Mouse (Mus musculus) G1E (cell line): Measurements from ENCODE around the gene Cdc20b.

Experiments used
- CTCF ChIP-seq: IDR thresholded peaks from 2 replicates; pipeline ENCODE4 v1.5.1; 2012; ENCODE audit warnings: low read depth, low read length, inconsistent platforms, mixed read lengths
- GATA1 ChIP-seq: IDR thresholded peaks from 2 replicates; pipeline ENCODE4 v1.6.1; 2012; ENCODE audit warnings: borderline replicate concordance, low read length, inconsistent platforms, mixed read lengths
- GATA2 ChIP-seq: IDR thresholded peaks from 2 replicates; pipeline ENCODE4 v1.6.1; 2012; ENCODE audit warnings: low read depth, low read length, inconsistent platforms, borderline replicate concordance
- POLR2AphosphoS5 ChIP-seq: IDR thresholded peaks from 2 replicates; pipeline ENCODE4 v1.6.1; 2012; ENCODE audit warnings: low read depth, low read length, inconsistent platforms; ENCODE audit not compliant: insufficient replicate concordance
- TAL1 ChIP-seq: conservative IDR thresholded peaks from 2 replicates; pipeline ENCODE4 v1.6.1; 2012; ENCODE audit warnings: low read depth, low read length, inconsistent platforms, mixed read lengths

DNA sequence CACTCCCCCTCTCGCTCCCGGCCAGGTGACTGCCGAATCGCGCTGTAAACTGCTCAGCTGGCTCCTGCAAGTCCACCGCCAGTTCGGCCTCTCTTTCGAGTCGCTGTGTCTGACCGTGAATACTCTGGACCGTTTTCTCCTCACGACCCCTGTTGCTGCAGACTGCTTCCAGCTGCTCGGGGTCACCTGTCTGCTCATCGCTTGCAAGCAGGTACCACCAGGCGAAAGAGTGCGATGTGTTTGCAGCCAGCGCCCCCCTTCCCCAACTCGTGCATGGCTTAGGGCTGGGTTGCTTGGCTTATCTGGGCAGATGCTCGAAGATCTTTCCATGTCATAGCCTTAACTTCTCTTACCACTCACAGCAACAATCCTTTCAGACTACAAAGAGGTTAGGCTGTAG lies 46.0 kb upstream of the Cdc20b start:
- TF ChIP-seq CTCF, result no peak
- TF ChIP-seq GATA1, result no peak
- no peak for TF ChIP-seq POLR2AphosphoS5
- TF ChIP-seq GATA2, result no peak
- TF ChIP-seq TAL1, result no peak
